Mouse (Mus musculus): ENCODE measurements around the gene Ms4a12. TPM values are rescaled to one million over a fixed set of nuclear protein-coding genes. Genes with fewer than 3 reads are reported as not detected.
"Not testable (repeated sequence)": the region's sequence is repeated elsewhere in the genome, so short reads cannot be mapped to it uniquely, and the experiment has no call there.

The Ms4a12 gene
- polyA plus RNA-seq, 1 experiment from 2014 or later: 0.98 TPM

DNA sequence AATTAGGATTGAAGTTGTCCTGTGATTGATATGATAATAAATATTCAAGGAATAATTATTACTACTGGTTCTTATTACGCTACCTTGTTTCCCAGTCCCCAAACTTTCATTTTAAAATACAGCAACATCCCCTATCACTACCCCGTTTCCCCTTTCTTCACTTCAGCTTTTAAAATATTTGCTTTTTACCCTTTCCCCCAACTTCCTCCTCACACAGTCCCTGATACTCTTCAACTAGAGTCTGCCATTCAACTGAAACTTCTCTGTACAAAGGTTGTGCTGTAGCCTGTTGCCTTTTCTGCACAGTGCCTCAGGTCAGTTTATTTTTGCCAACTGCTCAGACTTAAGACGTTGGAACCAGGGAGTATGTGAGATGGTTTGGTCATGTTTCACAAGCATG, 31.3 kb upstream of the Ms4a12 start:
- no peak overlapping the region for H3K27ac ChIP-seq (ENCODE audit: low read depth, low read length)
- no peak overlapping the region for H3K4me3 ChIP-seq (ENCODE audit: low read depth, low read length)
- H3K4me1 ChIP-seq (replicated peaks; ENCODE audit: control insufficient read depth, insufficient read depth, low read length): no peaks in the 10 kb centered on the region
- H3K27me3 ChIP-seq (replicated peaks; ENCODE audit: control insufficient read depth, insufficient read depth, low read length): no peaks in the 10 kb centered on the region
- 73% methylated on average over 3 of the region's 3 CpGs for WGBS
- no peaks in the 10 kb centered on the region for H3K9me3 ChIP-seq (ENCODE audit: control insufficient read depth)
- H3K36me3 ChIP-seq (ENCODE audit: control insufficient read depth, insufficient read depth): no peaks in the 10 kb centered on the region
- TF ChIP-seq CTCF (IDR thresholded peaks at IDR 0.05; ENCODE audit: low read depth): no peak
- H3K4me2 ChIP-seq (replicated peaks; ENCODE audit: low read depth): no peak overlapping the region
- ATAC-seq: no peak
- no peak overlapping the region for H3K9ac ChIP-seq (ENCODE audit: low read depth, low read length)

DNA sequence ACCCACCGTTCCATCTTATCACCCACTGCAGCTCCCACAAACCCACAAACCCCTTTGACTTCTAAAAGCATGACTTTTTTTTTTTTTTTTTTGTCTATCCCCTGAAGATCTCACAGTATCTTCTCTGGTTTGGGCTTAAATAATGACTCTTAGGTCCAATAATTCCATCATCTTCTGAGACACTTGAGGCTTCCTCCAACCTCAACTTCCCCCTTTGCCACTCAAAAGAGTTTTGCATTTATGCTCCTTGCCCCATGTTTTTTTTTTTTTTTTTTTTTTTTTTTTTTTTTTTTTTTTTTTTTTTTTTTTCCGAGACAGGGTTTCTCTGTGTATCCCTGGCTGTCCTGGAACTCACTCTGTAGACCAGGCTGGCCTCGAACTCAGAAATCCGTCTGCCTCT, 30.7 kb upstream of the Ms4a12 start:
- H3K9ac ChIP-seq (ENCODE audit: low read depth, low read length); ATAC-seq; H3K4me2 ChIP-seq (replicated peaks; ENCODE audit: low read depth); H3K27ac ChIP-seq (ENCODE audit: low read depth, low read length); H3K4me3 ChIP-seq (ENCODE audit: low read depth, low read length); H3K9me3 ChIP-seq (ENCODE audit: control insufficient read depth); H3K36me3 ChIP-seq (ENCODE audit: control insufficient read depth, insufficient read depth); H3K27me3 ChIP-seq (replicated peaks; ENCODE audit: control insufficient read depth, insufficient read depth, low read length); H3K4me1 ChIP-seq (replicated peaks; ENCODE audit: control insufficient read depth, insufficient read depth, low read length): not testable (repeated sequence)
- 68% methylated on average over 4 of the region's 4 CpGs for WGBS

DNA sequence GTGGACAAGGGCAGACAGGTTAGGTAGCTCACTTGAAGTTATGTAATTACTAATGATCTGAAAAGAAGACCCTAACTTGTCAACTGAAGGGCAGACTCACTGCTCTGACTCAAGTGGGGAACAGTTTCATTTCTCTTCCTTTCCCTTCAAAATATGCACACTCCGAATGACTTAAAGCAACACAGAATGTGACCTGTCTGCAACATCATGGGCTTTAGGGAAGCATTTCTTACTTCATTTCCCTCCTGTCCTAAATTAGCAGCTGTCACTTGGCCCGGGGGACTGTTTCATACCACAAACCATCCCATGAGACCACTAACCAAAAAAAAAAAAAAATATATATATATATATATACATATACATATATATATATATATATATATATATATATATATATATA, 29.3 kb upstream of the Ms4a12 start:
- no peaks in the 10 kb centered on the region for H3K9me3 ChIP-seq (ENCODE audit: control insufficient read depth)
- no peaks in the 10 kb centered on the region for H3K27me3 ChIP-seq (replicated peaks; ENCODE audit: control insufficient read depth, insufficient read depth, low read length)
- no peak overlapping the region for H3K27ac ChIP-seq (ENCODE audit: low read depth, low read length)
- no peaks in the 10 kb centered on the region for H3K4me1 ChIP-seq (replicated peaks; ENCODE audit: control insufficient read depth, insufficient read depth, low read length)
- WGBS: 85% methylated on average over 2 of the region's 2 CpGs
- no peak for TF ChIP-seq CTCF (IDR thresholded peaks at IDR 0.05; ENCODE audit: low read depth)
- H3K4me3 ChIP-seq (ENCODE audit: low read depth, low read length): no peak overlapping the region
- no peak overlapping the region for H3K4me2 ChIP-seq (replicated peaks; ENCODE audit: low read depth)
- H3K9ac ChIP-seq (ENCODE audit: low read depth, low read length): no peak overlapping the region
- H3K36me3 ChIP-seq (ENCODE audit: control insufficient read depth, insufficient read depth): no peaks in the 10 kb centered on the region
- ATAC-seq: no peak

DNA sequence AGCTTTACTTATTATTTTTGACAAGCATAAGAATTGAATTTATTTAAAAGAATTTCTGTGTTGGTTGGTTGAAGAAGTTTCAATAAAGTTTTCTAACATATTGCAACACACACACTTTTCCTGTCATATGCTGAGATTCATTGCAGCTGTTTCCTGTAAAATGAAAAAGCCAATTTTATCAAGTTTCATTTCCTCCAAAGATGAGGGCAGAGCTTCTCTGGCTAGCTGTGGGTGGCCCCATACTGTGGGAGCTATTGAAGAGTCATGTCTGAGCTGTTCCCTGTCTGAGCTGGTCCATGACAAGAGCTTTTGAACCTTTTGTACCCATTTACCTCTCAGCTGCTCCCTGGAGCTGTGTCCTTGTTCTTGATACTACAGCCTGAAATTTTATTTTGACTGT, 12.0 kb upstream of the Ms4a12 start:
- H3K9ac ChIP-seq (ENCODE audit: low read depth, low read length): no peak overlapping the region
- no peak for ATAC-seq
- no peaks in the 10 kb centered on the region for H3K9me3 ChIP-seq (ENCODE audit: control insufficient read depth)
- H3K4me1 ChIP-seq (replicated peaks; ENCODE audit: control insufficient read depth, insufficient read depth, low read length): no peaks in the 10 kb centered on the region
- no peaks in the 10 kb centered on the region for H3K27me3 ChIP-seq (replicated peaks; ENCODE audit: control insufficient read depth, insufficient read depth, low read length)
- TF ChIP-seq CTCF (IDR thresholded peaks at IDR 0.05; ENCODE audit: low read depth): no peak
- no peak overlapping the region for H3K4me3 ChIP-seq (ENCODE audit: low read depth, low read length)
- no peaks in the 10 kb centered on the region for H3K36me3 ChIP-seq (ENCODE audit: control insufficient read depth, insufficient read depth)
- H3K27ac ChIP-seq (ENCODE audit: low read depth, low read length): no peak overlapping the region
- H3K4me2 ChIP-seq (replicated peaks; ENCODE audit: low read depth): no peak overlapping the region

DNA sequence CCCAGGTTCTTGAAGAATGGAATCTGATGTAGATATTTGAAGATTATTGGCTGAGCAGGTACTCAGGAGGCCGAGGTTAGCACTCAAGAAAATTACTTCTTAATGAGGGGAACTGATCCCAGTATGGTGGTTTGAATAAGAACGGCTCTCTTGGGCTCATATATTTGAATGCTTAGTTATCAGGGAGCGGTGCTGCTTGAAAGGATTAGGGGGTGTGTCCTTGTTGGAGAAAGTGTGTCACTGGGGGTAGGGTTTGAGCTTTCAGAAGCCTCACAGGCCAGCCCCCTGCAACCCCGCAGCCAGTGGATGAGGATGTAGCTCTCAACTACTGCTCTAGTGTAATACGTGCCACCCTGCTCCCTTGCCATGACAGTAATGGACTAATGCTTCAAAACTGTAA, 10.3 kb upstream of the Ms4a12 start:
- no peak overlapping the region for H3K27ac ChIP-seq (ENCODE audit: low read depth, low read length)
- no peak overlapping the region for H3K4me3 ChIP-seq (ENCODE audit: low read depth, low read length)
- H3K9ac ChIP-seq (ENCODE audit: low read depth, low read length): no peak overlapping the region
- no peaks in the 10 kb centered on the region for H3K4me1 ChIP-seq (replicated peaks; ENCODE audit: control insufficient read depth, insufficient read depth, low read length)
- no peak for TF ChIP-seq CTCF (IDR thresholded peaks at IDR 0.05; ENCODE audit: low read depth)
- WGBS: 74% methylated on average over 5 of the region's 5 CpGs
- no peaks in the 10 kb centered on the region for H3K36me3 ChIP-seq (ENCODE audit: control insufficient read depth, insufficient read depth)
- no peak for ATAC-seq
- H3K4me2 ChIP-seq (replicated peaks; ENCODE audit: low read depth): no peak overlapping the region
- no peaks in the 10 kb centered on the region for H3K9me3 ChIP-seq (ENCODE audit: control insufficient read depth)
- no peaks in the 10 kb centered on the region for H3K27me3 ChIP-seq (replicated peaks; ENCODE audit: control insufficient read depth, insufficient read depth, low read length)

DNA sequence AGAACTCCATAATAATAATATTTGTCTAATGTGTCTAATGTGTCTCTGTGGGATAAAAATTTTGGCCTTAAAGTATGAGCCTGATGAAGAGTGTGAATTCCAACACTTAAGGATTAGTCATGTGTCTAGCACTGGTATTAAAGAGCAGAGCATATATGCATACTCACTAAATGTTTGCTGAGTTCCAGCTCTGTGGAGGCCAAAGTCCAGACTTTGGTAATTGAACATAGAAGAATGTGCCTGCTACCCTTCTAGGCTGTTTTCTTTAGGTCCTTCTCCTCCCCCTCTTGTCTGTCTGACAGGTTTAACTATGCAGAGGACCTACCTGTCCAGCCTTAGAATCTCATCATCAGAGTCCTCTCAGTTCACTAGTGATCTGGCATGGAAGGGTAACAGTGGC, 3.6 kb upstream of the Ms4a12 start:
- no peaks in the 10 kb centered on the region for H3K9me3 ChIP-seq (ENCODE audit: control insufficient read depth)
- no peak overlapping the region for H3K4me2 ChIP-seq (replicated peaks; ENCODE audit: low read depth)
- H3K9ac ChIP-seq (ENCODE audit: low read depth, low read length): no peak overlapping the region
- H3K4me1 ChIP-seq (replicated peaks; ENCODE audit: control insufficient read depth, insufficient read depth, low read length): no peaks in the 10 kb centered on the region
- no peaks in the 10 kb centered on the region for H3K27me3 ChIP-seq (replicated peaks; ENCODE audit: control insufficient read depth, insufficient read depth, low read length)
- H3K36me3 ChIP-seq (ENCODE audit: control insufficient read depth, insufficient read depth): no peaks in the 10 kb centered on the region
- H3K4me3 ChIP-seq (ENCODE audit: low read depth, low read length): no peak overlapping the region
- peak; percentile 66 for ATAC-seq
- no peak for TF ChIP-seq CTCF (IDR thresholded peaks at IDR 0.05; ENCODE audit: low read depth)
- peak overlapping the region; percentile 87 for H3K27ac ChIP-seq (ENCODE audit: low read depth, low read length)

All from intestine, postnatal 0 days (tissue).